Mouse (Mus musculus): ENCODE measurements around the gene Gng12. TPM values are rescaled to one million over a fixed set of nuclear protein-coding genes. Genes with fewer than 3 reads are reported as not detected.
"Not testable (repeated sequence)": the region's sequence is repeated elsewhere in the genome, so short reads cannot be mapped to it uniquely, and the experiment has no call there.

Gng12 gene
- polyA plus RNA-seq, 1 experiment from 2014 or later: 34.7 TPM

- no peak for ATAC-seq (ENCODE audit: low FRiP score, low TSS enrichment)
- no peaks in the 10 kb centered on the region for H3K4me1 ChIP-seq (ENCODE audit: control insufficient read depth, insufficient read depth, low read length)
These were observed 117.9 kb downstream of the Gng12 start for GRCm38 (mm10) chr6:67013949-67014678.

GRCm38 (mm10) chr6:67014679-67015075 lies 118.5 kb downstream of the Gng12 start:
- no peak overlapping the region for H3K9ac ChIP-seq (replicated peaks; ENCODE audit: low read length)
- no peak overlapping the region for H3K27ac ChIP-seq (replicated peaks; ENCODE audit: low read depth, low read length)
- no peak for DNase-seq
- no peak overlapping the region for H3K4me2 ChIP-seq (ENCODE audit: low read length)
- H3K4me3 ChIP-seq (replicated peaks; ENCODE audit: low read depth, low read length): no peak overlapping the region
- WGBS: 96% methylated on average over 1 of the region's 1 CpGs
- H3K9me3 ChIP-seq (ENCODE audit: control insufficient read depth, low read length): no peaks in the 10 kb centered on the region
- no peak for ATAC-seq (ENCODE audit: low FRiP score, low TSS enrichment)
- H3K4me1 ChIP-seq (ENCODE audit: control insufficient read depth, insufficient read depth, low read length): no peaks in the 10 kb centered on the region
- no peaks in the 10 kb centered on the region for H3K27me3 ChIP-seq (ENCODE audit: control insufficient read depth, insufficient read depth, low read length)
- H3K36me3 ChIP-seq (ENCODE audit: control insufficient read depth, insufficient read depth, low read length): no peaks in the 10 kb centered on the region

More at GRCm38 (mm10) chr6:67013949-67014678, 117.9 kb downstream of the Gng12 start:
- H3K9me3 ChIP-seq (ENCODE audit: control insufficient read depth, low read length): no peaks in the 10 kb centered on the region
- 87% methylated on average over 9 of the region's 9 CpGs for WGBS
- H3K27ac ChIP-seq (replicated peaks; ENCODE audit: low read depth, low read length): no peak overlapping the region
- H3K4me2 ChIP-seq (ENCODE audit: low read length): no peak overlapping the region
- no peak overlapping the region for H3K4me3 ChIP-seq (replicated peaks; ENCODE audit: low read depth, low read length)
- DNase-seq: no peak
- H3K27me3 ChIP-seq (ENCODE audit: control insufficient read depth, insufficient read depth, low read length): no peaks in the 10 kb centered on the region
- no peaks in the 10 kb centered on the region for H3K36me3 ChIP-seq (ENCODE audit: control insufficient read depth, insufficient read depth, low read length)
- no peak overlapping the region for H3K9ac ChIP-seq (replicated peaks; ENCODE audit: low read length)

GRCm38 (mm10) chr6:67015739-67016519 lies 119.7 kb downstream of the Gng12 start:
- no peak overlapping the region for H3K9ac ChIP-seq (replicated peaks; ENCODE audit: low read length)
- ATAC-seq (ENCODE audit: low FRiP score, low TSS enrichment): no peak
- no peak overlapping the region for H3K27ac ChIP-seq (replicated peaks; ENCODE audit: low read depth, low read length)
- 86% methylated on average over 8 of the region's 8 CpGs for WGBS
- no peaks in the 10 kb centered on the region for H3K36me3 ChIP-seq (ENCODE audit: control insufficient read depth, insufficient read depth, low read length)
- no peaks in the 10 kb centered on the region for H3K9me3 ChIP-seq (ENCODE audit: control insufficient read depth, low read length)
- H3K4me3 ChIP-seq (replicated peaks; ENCODE audit: low read depth, low read length): no peak overlapping the region
- no peaks in the 10 kb centered on the region for H3K27me3 ChIP-seq (ENCODE audit: control insufficient read depth, insufficient read depth, low read length)
- no peak for DNase-seq
- no peaks in the 10 kb centered on the region for H3K4me1 ChIP-seq (ENCODE audit: control insufficient read depth, insufficient read depth, low read length)
- H3K4me2 ChIP-seq (ENCODE audit: low read length): no peak overlapping the region

- H3K27me3 ChIP-seq (ENCODE audit: control insufficient read depth, insufficient read depth, low read length): no peaks in the 10 kb centered on the region
- no peak overlapping the region for H3K4me3 ChIP-seq (replicated peaks; ENCODE audit: low read depth, low read length)
- H3K27ac ChIP-seq (replicated peaks; ENCODE audit: low read depth, low read length): no peak overlapping the region
- H3K4me1 ChIP-seq (ENCODE audit: control insufficient read depth, insufficient read depth, low read length): no peaks in the 10 kb centered on the region
- H3K9me3 ChIP-seq (ENCODE audit: control insufficient read depth, low read length): no peaks in the 10 kb centered on the region
- ATAC-seq (ENCODE audit: low FRiP score, low TSS enrichment) (no peak), DNase-seq (no peak)
- 86% methylated on average over 7 of the region's 7 CpGs for WGBS
- H3K36me3 ChIP-seq (ENCODE audit: control insufficient read depth, insufficient read depth, low read length): no peaks in the 10 kb centered on the region
- H3K9ac ChIP-seq (replicated peaks; ENCODE audit: low read length): no peak overlapping the region
- H3K4me2 ChIP-seq (ENCODE audit: low read length): no peak overlapping the region
These were observed 120.4 kb downstream of the Gng12 start for GRCm38 (mm10) chr6:67016520-67017111.

DNA sequence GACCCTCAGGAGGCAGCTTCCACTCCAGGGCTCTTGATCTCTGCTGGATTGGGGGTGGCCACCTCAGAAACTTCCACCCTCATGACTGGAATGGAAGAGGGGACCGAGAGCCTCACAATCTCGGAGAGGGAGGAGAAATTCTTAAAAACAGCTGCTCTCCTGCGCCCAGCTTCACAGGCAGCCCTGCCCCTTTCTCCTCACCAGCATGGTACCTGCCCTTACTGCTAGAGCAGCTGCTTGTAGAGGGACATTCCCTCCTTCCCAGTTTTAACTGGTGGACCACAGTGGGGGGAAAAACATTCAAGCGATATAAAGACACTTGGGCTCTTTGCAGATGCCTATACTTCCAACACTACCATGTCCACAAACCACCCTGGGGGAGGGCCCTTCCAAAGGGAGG lies 122.2 kb downstream of the Gng12 start:
- DNase-seq (no peak), ATAC-seq (ENCODE audit: low FRiP score, low TSS enrichment) (no peak)
- H3K27me3 ChIP-seq (ENCODE audit: control insufficient read depth, insufficient read depth, low read length): no peaks in the 10 kb centered on the region
- no peaks in the 10 kb centered on the region for H3K36me3 ChIP-seq (ENCODE audit: control insufficient read depth, insufficient read depth, low read length)
- no peak overlapping the region for H3K27ac ChIP-seq (replicated peaks; ENCODE audit: low read depth, low read length)
- no peaks in the 10 kb centered on the region for H3K9me3 ChIP-seq (ENCODE audit: control insufficient read depth, low read length)
- 65% methylated on average over 4 of the region's 4 CpGs for WGBS
- no peak overlapping the region for H3K4me2 ChIP-seq (ENCODE audit: low read length)
- no peak overlapping the region for H3K4me3 ChIP-seq (replicated peaks; ENCODE audit: low read depth, low read length)
- H3K4me1 ChIP-seq (ENCODE audit: control insufficient read depth, insufficient read depth, low read length): no peaks in the 10 kb centered on the region
- no peak overlapping the region for H3K9ac ChIP-seq (replicated peaks; ENCODE audit: low read length)

GRCm38 (mm10) chr6:67019001-67019400 lies 122.8 kb downstream of the Gng12 start:
- not testable (repeated sequence) for H3K9me3 ChIP-seq (ENCODE audit: control insufficient read depth, low read length); H3K4me3 ChIP-seq (replicated peaks; ENCODE audit: low read depth, low read length); DNase-seq; H3K27ac ChIP-seq (replicated peaks; ENCODE audit: low read depth, low read length); H3K9ac ChIP-seq (replicated peaks; ENCODE audit: low read length); ATAC-seq (ENCODE audit: low FRiP score, low TSS enrichment); H3K27me3 ChIP-seq (ENCODE audit: control insufficient read depth, insufficient read depth, low read length); H3K36me3 ChIP-seq (ENCODE audit: control insufficient read depth, insufficient read depth, low read length); H3K4me1 ChIP-seq (ENCODE audit: control insufficient read depth, insufficient read depth, low read length); H3K4me2 ChIP-seq (ENCODE audit: low read length)
- 89% methylated on average over 7 of the region's 7 CpGs for WGBS

- Histone ChIP-seq H3K9ac (replicated peaks; ENCODE audit: low read length) (no peak overlapping the region), H3K4me2 (ENCODE audit: low read length) (no peak overlapping the region), H3K27ac (replicated peaks; ENCODE audit: low read depth, low read length) (no peak overlapping the region), H3K27me3 (ENCODE audit: control insufficient read depth, insufficient read depth, low read length) (no peaks in the 10 kb centered on the region), H3K4me1 (ENCODE audit: control insufficient read depth, insufficient read depth, low read length) (no peaks in the 10 kb centered on the region), H3K9me3 (ENCODE audit: control insufficient read depth, low read length) (no peaks in the 10 kb centered on the region), H3K36me3 (ENCODE audit: control insufficient read depth, insufficient read depth, low read length) (no peaks in the 10 kb centered on the region), H3K4me3 (replicated peaks; ENCODE audit: low read depth, low read length) (no peak overlapping the region)
- ATAC-seq (ENCODE audit: low FRiP score, low TSS enrichment): no peak
- 90% methylated on average over 5 of the region's 5 CpGs for WGBS
- no peak for DNase-seq
These were observed 125.1 kb downstream of the Gng12 start for GRCm38 (mm10) chr6:67021308-67021707.

GRCm38 (mm10) chr6:67023729-67024128 lies 127.5 kb downstream of the Gng12 start:
- DNase-seq (no peak), ATAC-seq (ENCODE audit: low FRiP score, low TSS enrichment) (no peak)
- no peak overlapping the region for H3K4me3 ChIP-seq (replicated peaks; ENCODE audit: low read depth, low read length)
- 81% methylated on average over 4 of the region's 4 CpGs for WGBS
- no peak overlapping the region for H3K27ac ChIP-seq (replicated peaks; ENCODE audit: low read depth, low read length)
- no peaks in the 10 kb centered on the region for H3K4me1 ChIP-seq (ENCODE audit: control insufficient read depth, insufficient read depth, low read length)
- no peak overlapping the region for H3K4me2 ChIP-seq (ENCODE audit: low read length)
- no peak overlapping the region for H3K9ac ChIP-seq (replicated peaks; ENCODE audit: low read length)
- H3K9me3 ChIP-seq (ENCODE audit: control insufficient read depth, low read length): no peaks in the 10 kb centered on the region
- H3K36me3 ChIP-seq (ENCODE audit: control insufficient read depth, insufficient read depth, low read length): no peaks in the 10 kb centered on the region
- H3K27me3 ChIP-seq (ENCODE audit: control insufficient read depth, insufficient read depth, low read length): no peaks in the 10 kb centered on the region
